Mouse (Mus musculus) erythroid progenitor cell, adult 5-6 weeks (primary cell): Measurements from ENCODE around the gene Tmod2. TPM values are rescaled to one million over a fixed set of nuclear protein-coding genes. Genes with fewer than 3 reads are reported as not detected.

ENCODE experiments used
- total RNA-seq, 2 experiments: library from RNA; stranded (forward) in 1 of 2; stranded (reverse) in 1 of 2; fragments of 150-400 nt in 1 of 2; fragments of 186-747, 209-891 nt in 1 of 2; gene quantifications; 2 replicates each; pipeline versions ENCODE4 v1.2.3 to v1.2.4; 2015 to 2017; ENCODE audit warnings: low replicate concordance in 2 of 2

The Tmod2 gene
- total RNA-seq, 2 experiments from 2014 or later, result not detected

Other genes starting within 250 kb of the Tmod2 start
- gene Mapk6, start 201.3 kb downstream of the Tmod2 start, total RNA-seq (2015; ENCODE audit: low replicate concordance), result 7.1 and 8.3 TPM in 2 replicates
- 4.1 and 6.8 TPM in 2 replicates for gene Mapk6, start 201.3 kb downstream of the Tmod2 start, total RNA-seq (2017; ENCODE audit: low replicate concordance)
- 4.6 and 7.9 TPM in 2 replicates for gene Leo1, start 169.8 kb downstream of the Tmod2 start, total RNA-seq (2015; ENCODE audit: low replicate concordance)
- gene Leo1, start 169.8 kb downstream of the Tmod2 start, total RNA-seq (2017; ENCODE audit: low replicate concordance), result 9.8 and 17.5 TPM in 2 replicates
- 10.9 and 16.2 TPM in 2 replicates for gene Tmod3, start 51.7 kb downstream of the Tmod2 start, total RNA-seq (2015; ENCODE audit: low replicate concordance)
- gene Tmod3, start 51.7 kb downstream of the Tmod2 start, total RNA-seq (2017; ENCODE audit: low replicate concordance), result 16.9 and 42.4 TPM in 2 replicates
- gene Lysmd2, start 14.4 kb upstream of the Tmod2 start, total RNA-seq (2015; ENCODE audit: low replicate concordance), result not detected in 2 replicates
- gene Lysmd2, start 14.4 kb upstream of the Tmod2 start, total RNA-seq (2017; ENCODE audit: low replicate concordance), result not detected in 2 replicates
- gene Scg3, start 72.7 kb upstream of the Tmod2 start, total RNA-seq (2015; ENCODE audit: low replicate concordance), result not detected in 2 replicates
- not detected in 2 replicates for gene Scg3, start 72.7 kb upstream of the Tmod2 start, total RNA-seq (2017; ENCODE audit: low replicate concordance)
- not detected in 2 replicates for gene Bmp5, start 164.0 kb upstream of the Tmod2 start, total RNA-seq (2015; ENCODE audit: low replicate concordance)
- gene Bmp5, start 164.0 kb upstream of the Tmod2 start, total RNA-seq (2017; ENCODE audit: low replicate concordance), result 0.30 TPM in 1 of 2 replicates, not detected in the other